Mouse (Mus musculus) right cerebral cortex, postnatal 10 days (tissue): ENCODE results near the gene Vmn1r31.

Experiments
- DNase-seq, 2 experiments: peaks; one replicate each; pipeline ENCODE4 v3.0.0; 2021; ENCODE audit warnings: low spot score in 2 of 2

Gene Vmn1r31

DNA sequence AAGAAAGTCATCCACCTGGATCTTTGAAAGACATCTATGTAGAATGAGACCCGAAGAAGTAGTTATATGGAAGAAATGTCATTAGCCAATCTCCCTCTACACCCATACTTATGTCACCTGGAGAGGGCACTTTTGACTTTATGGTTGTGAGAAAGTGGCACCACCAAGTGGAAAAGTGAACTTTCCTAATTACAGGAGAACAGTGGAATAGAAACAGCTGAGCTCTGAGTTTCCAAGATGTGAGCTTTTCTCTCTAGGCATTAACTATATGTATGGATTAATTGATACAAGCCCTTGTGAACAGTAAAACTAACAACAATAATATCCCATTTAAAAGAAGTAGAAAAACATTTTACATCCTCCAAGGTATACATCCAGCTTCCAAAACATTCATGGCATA is at the start of gene Vmn1r31:
Vmn1r31 (minus strand) TSS at position 101 of the 400 bp plus-strand sequence.
- no peak for DNase-seq

DNA sequence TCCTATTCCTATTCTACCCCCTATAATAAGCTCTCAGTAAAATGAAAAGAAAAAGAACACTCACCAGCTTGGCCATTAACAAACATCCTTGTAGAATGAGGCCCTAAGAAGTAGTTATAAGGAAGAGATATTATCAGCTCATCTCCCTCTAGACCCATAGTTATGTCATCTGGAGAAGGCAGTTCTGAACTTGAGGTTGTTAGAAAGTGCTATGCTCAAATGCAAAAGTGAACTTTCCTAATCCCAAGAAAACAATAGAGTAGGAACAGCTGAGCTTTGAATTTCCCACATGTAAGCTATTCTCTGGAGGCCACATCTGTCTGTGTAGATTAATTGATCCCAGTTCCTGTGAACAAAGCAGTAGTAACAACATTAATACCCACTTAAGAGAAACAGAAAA is 31.8 kb downstream of the Vmn1r31 start, which contains the start of gene Vmn1r30:
Vmn1r30 (minus strand) TSS at position 101 of the 400 bp plus-strand sequence.
- no peak for DNase-seq
